8 mouse cellular contexts compared by ENCODE assay signal in the genomic region with DNA sequence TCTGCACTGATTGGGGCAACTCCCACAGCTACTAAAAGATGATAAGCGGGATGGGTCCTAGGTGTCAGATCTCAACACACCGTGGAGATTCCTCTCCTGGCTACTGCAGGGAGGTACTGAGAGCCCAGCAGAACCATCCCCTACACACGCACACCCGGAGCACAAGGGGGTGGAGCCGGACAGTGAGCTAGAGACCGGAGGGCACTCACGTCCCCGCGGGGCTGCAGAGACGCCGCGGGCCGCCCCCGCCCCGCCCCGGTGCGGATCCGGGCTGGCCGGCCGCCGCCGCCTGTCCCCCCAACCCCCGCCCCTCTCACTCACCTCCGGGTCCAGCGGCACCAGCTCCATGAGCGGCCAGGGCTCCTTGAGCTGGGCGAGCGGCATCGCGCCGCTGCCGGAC. TPM values are rescaled to one million over a fixed set of nuclear protein-coding genes. Genes with fewer than 3 reads are reported as not detected.
DNase-seq lines count a peak whose midpoint lies in the region; ATAC-seq and TF ChIP-seq lines count a peak whose summit lies in the region.

No protein-coding gene starts in this region.

- no peaks in the 10 kb centered on the region for H3K9me3 ChIP-seq in forebrain, embryonic 12.5 days
- H3K9me3 ChIP-seq in intestine, postnatal 0 days (ENCODE audit: control insufficient read depth) = no peaks in the 10 kb centered on the region

- H3K27ac ChIP-seq in layer of hippocampus, adult 2 months = peak overlapping the region; percentile 79
- H3K27ac ChIP-seq in forebrain, embryonic 12.5 days = peak overlapping the region; percentile 50
- peak overlapping the region; percentile 98 for H3K27ac ChIP-seq in intestine, postnatal 0 days (ENCODE audit: low read depth, low read length)

- H3K4me1 ChIP-seq in forebrain, embryonic 12.5 days = peaks cover 17% of the 10 kb centered on the region
- H3K4me1 ChIP-seq in intestine, postnatal 0 days (replicated peaks; ENCODE audit: control insufficient read depth, insufficient read depth, low read length) = peaks cover 13% of the 10 kb centered on the region; the same call in 1 of the 2 replicates

- H3K36me3 ChIP-seq in forebrain, embryonic 12.5 days (replicated peaks) = no peaks in the 10 kb centered on the region
- no peaks in the 10 kb centered on the region; the same call in 1 of the 2 replicates for H3K36me3 ChIP-seq in intestine, postnatal 0 days (ENCODE audit: control insufficient read depth, insufficient read depth)

- TF ChIP-seq CTCF in layer of hippocampus, adult 2 months (conservative IDR thresholded peaks at IDR 0.05) = no peak
- 0 out of 2 replicates have a peak, but pooled peaks have one; percentile 2 for TF ChIP-seq CTCF in intestine, postnatal 0 days (IDR thresholded peaks at IDR 0.05; ENCODE audit: low read depth)

- DNase-seq in layer of hippocampus, adult 2 months (ENCODE audit: low spot score in 2 of 2) = no peak
- DNase-seq in layer of hippocampus, adult 9-10 months (ENCODE audit: low spot score) = no peak
- peak; percentile 46 for DNase-seq in adrenal gland, postnatal 25 days
- DNase-seq in lung, postnatal 10 days = peak; percentile 63
- no peak for DNase-seq in c-Kit-positive CD71-positive TER-119-positive erythroid progenitor cells, embryonic 14.5 days (ENCODE audit: low spot score)
- no peak for DNase-seq in thymus, postnatal 25 days

- peak overlapping the region; percentile 99 for H3K4me2 ChIP-seq in forebrain, embryonic 12.5 days
- H3K4me2 ChIP-seq in intestine, postnatal 0 days (replicated peaks; ENCODE audit: low read depth) = peak overlapping the region; percentile 96

- H3K4me3 ChIP-seq in layer of hippocampus, adult 2 months = peak overlapping the region; percentile 79
- peak overlapping the region; percentile 78 for H3K4me3 ChIP-seq in forebrain, embryonic 12.5 days (replicated peaks)
- peak overlapping the region; percentile 88 for H3K4me3 ChIP-seq in intestine, postnatal 0 days (ENCODE audit: low read depth, low read length)

- 0% methylated on average over 15 of the region's 32 CpGs for WGBS in forebrain, embryonic 12.5 days
- under 1% methylated on average over 14 of the region's 32 CpGs for WGBS in intestine, postnatal 0 days

- peaks cover 13% of the 10 kb centered on the region; the same call in 1 of the 2 replicates for H3K27me3 ChIP-seq in forebrain, embryonic 12.5 days
- no peaks in the 10 kb centered on the region for H3K27me3 ChIP-seq in intestine, postnatal 0 days (replicated peaks; ENCODE audit: control insufficient read depth, insufficient read depth, low read length)

- ATAC-seq in forebrain, embryonic 12.5 days (ENCODE audit: low FRiP score) = peak; percentile 74; the same call in 1 of the 2 replicates
- peak; percentile 32 for ATAC-seq in intestine, postnatal 0 days

- H3K9ac ChIP-seq in forebrain, embryonic 12.5 days = peak overlapping the region; percentile 85
- peak overlapping the region; percentile 94 for H3K9ac ChIP-seq in intestine, postnatal 0 days (ENCODE audit: low read depth, low read length)

RNA-seq across cellular contexts. Expression of a gene that starts 0.3 kb away (rescaled TPM):
- 10 to 100 TPM in 1 of 2 experiments, 1 to 10 TPM in 1; 8.6 to 11.9 TPM for total RNA-seq in layer of hippocampus, adult 2 months (2021)
- 14.7 and 21.3 TPM in 2 replicates for total RNA-seq in adrenal gland, postnatal 25 days (2021)
- polyA plus RNA-seq in forebrain, embryonic 12.5 days (2016; fragmentation: Nextera tagmentation; extraction: Ambion mirVana) = 22.6 and 26.0 TPM in 2 replicates
- polyA plus RNA-seq in intestine, postnatal 0 days (2015; fragmentation: Nextera tagmentation; extraction: Ambion mirVana) = 86.2 and 88.8 TPM in 2 replicates

Comparison
In these comparisons a context has a peak if more than half of its experiments do, and no peak if none do; other contexts are left out.
1. DNase-seq: peak in adrenal gland, postnatal 25 days (single experiment) and lung, postnatal 10 days (single experiment); none in layer of hippocampus, adult 2 months (0 of 2), layer of hippocampus, adult 9-10 months (single experiment), c-Kit-positive CD71-positive TER-119-positive erythroid progenitor cells, embryonic 14.5 days (single experiment) and thymus, postnatal 25 days (single experiment).
2. Peak in every context shown above with its lines, with median percentiles within 50 percentile points of each other: H3K27ac ChIP-seq and H3K4me3 ChIP-seq.